Mouse (Mus musculus): ENCODE measurements around the gene Cldn24. TPM values are rescaled to one million over a fixed set of nuclear protein-coding genes. Genes with fewer than 3 reads are reported as not detected.

Gene Cldn24
- polyA plus RNA-seq (2012; rRNA removed; ENCODE audit: low replicate concordance) = not detected in 2 replicates

GRCm38 (mm10) chr8:47821843-47822242 lies at the start of gene Cldn24:
Gene Cldn24 (plus strand): TSS chr8:47822143.

GRCm38 (mm10) chr8:47824182-47824581 lies 2.2 kb downstream of the Cldn24 start, which contains the start of gene Cldn22:
Gene Cldn22 (plus strand): TSS chr8:47824482.

Other genes with a start within 250 kb of the Cldn24 start
- gene Ing2, start 146.6 kb upstream of the Cldn24 start, polyA plus RNA-seq (2012; rRNA removed; ENCODE audit: low replicate concordance) = 1.2 and 2.3 TPM in 2 replicates
- gene Cdkn2aip, start 108.2 kb upstream of the Cldn24 start, polyA plus RNA-seq (2012; rRNA removed; ENCODE audit: low replicate concordance) = 17.9 and 25.5 TPM in 2 replicates
- gene Cldn22, start 2.3 kb downstream of the Cldn24 start, polyA plus RNA-seq (2012; rRNA removed; ENCODE audit: low replicate concordance) = 0.43 and 1.4 TPM in 2 replicates
- gene Wwc2, start 168.8 kb downstream of the Cldn24 start, polyA plus RNA-seq (2012; rRNA removed; ENCODE audit: low replicate concordance) = 1.1 and 1.9 TPM in 2 replicates

All from duodenum, adult 2 months (tissue).